Mouse (Mus musculus): ENCODE results near the gene Phf5a.

GRCm38 (mm10) chr15:81814716-81815370, 56.9 kb downstream of the Phf5a start:
- TF ChIP-seq POLR2A (IDR thresholded peaks at IDR 0.05; ENCODE audit: insufficient read length, low read depth) = no peak
- no peak for TF ChIP-seq TCF12 (IDR thresholded peaks at IDR 0.05; ENCODE audit: insufficient read depth, poor library complexity, severe bottlenecking)
- TF ChIP-seq E2F4 (IDR thresholded peaks at IDR 0.05; ENCODE audit: insufficient read depth) = no peak
- no peak for TF ChIP-seq SRF (IDR thresholded peaks at IDR 0.05; ENCODE audit: control insufficient read depth, insufficient read length, low read depth)
- TF ChIP-seq USF1 (IDR thresholded peaks at IDR 0.05; ENCODE audit: low read depth) = no peak
- no peak for TF ChIP-seq CEBPB (IDR thresholded peaks at IDR 0.05; ENCODE audit: insufficient read depth, poor library complexity, severe bottlenecking)

All from myocyte (in vitro differentiated cells).